In the genomic region with DNA sequence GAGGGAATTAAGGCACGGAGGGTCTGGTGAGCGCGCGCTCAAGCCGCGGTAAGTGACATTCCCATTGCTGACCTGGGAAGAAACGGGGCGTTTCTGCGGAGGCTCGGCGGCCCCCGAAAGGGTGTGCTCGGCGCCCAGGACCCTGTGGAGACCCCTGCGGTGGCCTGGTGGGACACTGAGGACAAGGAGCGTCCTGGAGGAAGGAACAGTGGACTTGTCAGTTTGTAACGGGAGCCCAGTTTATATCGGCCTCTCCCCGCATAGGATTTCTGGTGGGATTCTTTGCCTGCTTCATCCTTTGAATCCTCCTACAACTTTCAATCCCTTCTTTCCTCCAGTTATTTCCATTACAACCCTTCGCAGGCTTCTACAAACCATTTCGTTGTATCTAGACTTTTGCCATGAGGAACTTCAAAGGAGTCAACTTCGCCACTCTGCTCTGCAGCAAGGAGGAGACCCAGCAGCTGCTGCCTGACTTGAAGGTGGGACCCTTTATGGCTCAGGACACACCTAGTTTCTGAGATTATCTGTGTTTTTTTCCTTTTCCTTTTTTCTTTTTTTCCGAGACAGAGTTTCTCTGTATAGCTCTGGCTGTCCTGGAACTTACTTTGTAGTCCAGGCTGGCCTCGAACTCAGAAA, we compare ENCODE assay signal across 8 mouse cellular contexts. TPM values are rescaled to one million over a fixed set of nuclear protein-coding genes. Genes with fewer than 3 reads are reported as not detected.
A peak's percentile ranks its signal among the peaks of the same experiment; 100 is the strongest.
DNase-seq lines count a peak whose midpoint lies in the region; ATAC-seq and TF ChIP-seq lines count a peak whose summit lies in the region.

No protein-coding gene starts in this region.

- H3K27ac ChIP-seq in gastrocnemius, adult 2 months, result no peak overlapping the region
- no peak overlapping the region for H3K27ac ChIP-seq in forebrain, embryonic 13.5 days
- H3K27ac ChIP-seq in liver, embryonic 13.5 days, result peak overlapping the region; percentile 75

- H3K36me3 ChIP-seq in forebrain, embryonic 13.5 days (ENCODE audit: poor library complexity, severe bottlenecking), result peaks cover 33% of the 10 kb centered on the region
- H3K36me3 ChIP-seq in liver, embryonic 13.5 days, result peaks cover 38% of the 10 kb centered on the region

- WGBS in forebrain, embryonic 13.5 days, result 3% methylated on average over 24 of the region's 24 CpGs
- WGBS in liver, embryonic 13.5 days (ENCODE audit: insufficient replicate concordance), result 3% methylated on average over 24 of the region's 24 CpGs

- H3K9me3 ChIP-seq in forebrain, embryonic 13.5 days (replicated peaks), result no peaks in the 10 kb centered on the region
- H3K9me3 ChIP-seq in liver, embryonic 13.5 days (replicated peaks), result no peaks in the 10 kb centered on the region

- peak; percentile 61 for ATAC-seq in forebrain, embryonic 13.5 days
- peak; percentile 45 for ATAC-seq in liver, embryonic 13.5 days (ENCODE audit: low read depth)

- no peaks in the 10 kb centered on the region for H3K27me3 ChIP-seq in forebrain, embryonic 13.5 days
- H3K27me3 ChIP-seq in liver, embryonic 13.5 days, result no peaks in the 10 kb centered on the region

- intact Hi-C loops in gastrocnemius, adult 2 months (cut with DNase I), result no loop called here

- H3K4me1 ChIP-seq in forebrain, embryonic 13.5 days, result peaks cover 11% of the 10 kb centered on the region
- peaks cover 48% of the 10 kb centered on the region for H3K4me1 ChIP-seq in liver, embryonic 13.5 days (replicated peaks)

- peak overlapping the region; percentile 68 for H3K9ac ChIP-seq in forebrain, embryonic 13.5 days
- H3K9ac ChIP-seq in liver, embryonic 13.5 days, result peak overlapping the region; percentile 87

- peak overlapping the region; percentile 88 for H3K4me2 ChIP-seq in forebrain, embryonic 13.5 days
- H3K4me2 ChIP-seq in liver, embryonic 13.5 days, result peak overlapping the region; percentile 80

- TF ChIP-seq CTCF in gastrocnemius, adult 2 months (IDR thresholded peaks at IDR 0.05), result no peak

- DNase-seq in gastrocnemius, adult 2 months, result no peak
- no peak for DNase-seq in gastrocnemius, adult 18-20 months (ENCODE audit: low spot score)
- DNase-seq in A20 (ENCODE audit: low read depth, low spot score), result peak; percentile 44
- DNase-seq in liver, embryonic 13.5 days, result no peak
- no peak for DNase-seq in ovary, postnatal 10 days (ENCODE audit: low spot score)
- DNase-seq in spleen, postnatal 36 days (ENCODE audit: low spot score in 2 of 2), result no peak
- DNase-seq in yolk sac, embryonic 10.5 days (ENCODE audit: low spot score), result no peak

- peak overlapping the region; percentile 80 for H3K4me3 ChIP-seq in gastrocnemius, adult 2 months
- peak overlapping the region; percentile 60 for H3K4me3 ChIP-seq in forebrain, embryonic 13.5 days
- H3K4me3 ChIP-seq in liver, embryonic 13.5 days (replicated peaks), result peak overlapping the region; percentile 86

RNA-seq across cellular contexts. Expression of a gene that starts 0.4 kb away (rescaled TPM):
- total RNA-seq in gastrocnemius, adult 2 months (2021), result under 1 TPM; 0.06 to 0.31 TPM
- total RNA-seq in gastrocnemius, adult 18-20 months (2021), result under 1 TPM; 0.21 to 0.36 TPM
- polyA plus RNA-seq in forebrain, embryonic 13.5 days (2015; fragmentation: Nextera tagmentation; extraction: Ambion mirVana), result 19.7 and 27.3 TPM in 2 replicates
- 23.3 and 26.3 TPM in 2 replicates for polyA plus RNA-seq in liver, embryonic 13.5 days (2015; fragmentation: Nextera tagmentation; extraction: Ambion mirVana)

RNA-seq across cellular contexts. Expression of a gene that starts 17.2 kb away (rescaled TPM):
- 10 to 100 TPM; 14.2 TPM for total RNA-seq in gastrocnemius, adult 2 months (2021)
- total RNA-seq in gastrocnemius, adult 18-20 months (2021), result 10 to 100 TPM; 15.7 to 16.4 TPM
- polyA plus RNA-seq in forebrain, embryonic 13.5 days (2015; fragmentation: Nextera tagmentation; extraction: Ambion mirVana), result 46.7 and 48.9 TPM in 2 replicates
- 29.0 and 33.7 TPM in 2 replicates for polyA plus RNA-seq in liver, embryonic 13.5 days (2015; fragmentation: Nextera tagmentation; extraction: Ambion mirVana)

RNA-seq across cellular contexts. Expression of a gene that starts 26.1 kb away (rescaled TPM):
- not detected for total RNA-seq in gastrocnemius, adult 2 months (2021)
- not detected for total RNA-seq in gastrocnemius, adult 18-20 months (2021)
- 0.09 TPM in 1 of 2 replicates, not detected in the other for polyA plus RNA-seq in forebrain, embryonic 13.5 days (2015; fragmentation: Nextera tagmentation; extraction: Ambion mirVana)
- not detected in 2 replicates for polyA plus RNA-seq in liver, embryonic 13.5 days (2015; fragmentation: Nextera tagmentation; extraction: Ambion mirVana)

RNA-seq across cellular contexts. Expression of a gene that starts 29.4 kb away (rescaled TPM):
- total RNA-seq in gastrocnemius, adult 2 months (2021), result 100 to 1,000 TPM; 232 to 252 TPM
- total RNA-seq in gastrocnemius, adult 18-20 months (2021), result 100 to 1,000 TPM; 264 to 302 TPM
- polyA plus RNA-seq in forebrain, embryonic 13.5 days (2015; fragmentation: Nextera tagmentation; extraction: Ambion mirVana), result 470 and 502 TPM in 2 replicates
- polyA plus RNA-seq in liver, embryonic 13.5 days (2015; fragmentation: Nextera tagmentation; extraction: Ambion mirVana), result 133 and 151 TPM in 2 replicates

RNA-seq across cellular contexts. Expression of a gene that starts 35.0 kb away (rescaled TPM):
- total RNA-seq in gastrocnemius, adult 2 months (2021), result 10 to 100 TPM; 15.6 to 16.0 TPM
- 10 to 100 TPM; 12.9 to 20.2 TPM for total RNA-seq in gastrocnemius, adult 18-20 months (2021)
- polyA plus RNA-seq in forebrain, embryonic 13.5 days (2015; fragmentation: Nextera tagmentation; extraction: Ambion mirVana), result 116 and 126 TPM in 2 replicates
- 46.0 and 48.6 TPM in 2 replicates for polyA plus RNA-seq in liver, embryonic 13.5 days (2015; fragmentation: Nextera tagmentation; extraction: Ambion mirVana)
